Mouse (Mus musculus) brain, embryonic 14.5 days (tissue): ENCODE data around the gene Micu1.

Source experiments
- CTCF ChIP-seq: fragments of 200-500 bp; IDR thresholded peaks from 2 replicates; pipeline ENCODE4 v1.5.1; 2012; ENCODE audit warnings: inconsistent platforms, mild to moderate bottlenecking, moderate library complexity, borderline replicate concordance; ENCODE audit not compliant: insufficient read depth, insufficient read length; ENCODE audit errors: extremely low read depth
- POLR2A ChIP-seq: fragments of 200-500 bp; IDR thresholded peaks from 2 replicates; pipeline ENCODE4 v1.6.1; 2012; ENCODE audit warnings: mild to moderate bottlenecking, inconsistent platforms, borderline replicate concordance; ENCODE audit not compliant: poor library complexity, insufficient read depth, insufficient read length, severe bottlenecking; ENCODE audit errors: extremely low read depth

GRCm38 (mm10) chr10:59857157-59857556 is 154.9 kb downstream of the Micu1 start:
- TF ChIP-seq POLR2A (no peak), CTCF (no peak)
